Mouse (Mus musculus): ENCODE measurements around the gene Tmem80.

Gene Tmem80

GRCm38 (mm10) chr7:141355626-141356326 lies 28.2 kb downstream of the Tmem80 start:
- in situ Hi-C loops (cut with MboI; ENCODE audit: unreplicated experiment in 2 of 2), result no loop called here

GRCm38 (mm10) chr7:141356971-141357370 lies 29.4 kb downstream of the Tmem80 start:
- in situ Hi-C loops (cut with MboI; ENCODE audit: unreplicated experiment in 2 of 2), result no loop called here

GRCm38 (mm10) chr7:141361510-141361909 lies 34.0 kb downstream of the Tmem80 start:
- in situ Hi-C loops (cut with MboI; ENCODE audit: unreplicated experiment in 2 of 2), result loop anchor here (5.0 to 10.0 kb wide), 5 partner anchors 94 to 517 kb away; partner anchors contain the start of genes Irf7 (in 2 of the 2), Odf3 (in 1 of the 2) and Scgb1c1 (in 1 of the 2)

GRCm38 (mm10) chr7:141363106-141363751 lies 35.7 kb downstream of the Tmem80 start:
- in situ Hi-C loops (cut with MboI; ENCODE audit: unreplicated experiment in 2 of 2), result loop anchor here (5.0 to 10.0 kb wide), 5 partner anchors 96 to 518 kb away; partner anchors contain the start of genes Irf7 (in 2 of the 2), Odf3 (in 1 of the 2) and Scgb1c1 (in 1 of the 2)

GRCm38 (mm10) chr7:141363752-141364125 lies 36.2 kb downstream of the Tmem80 start:
- in situ Hi-C loops (cut with MboI; ENCODE audit: unreplicated experiment in 2 of 2), result loop anchor here (5.0 to 10.0 kb wide), 5 partner anchors 96 to 519 kb away; partner anchors contain the start of genes Irf7 (in 2 of the 2), Odf3 (in 1 of the 2) and Scgb1c1 (in 1 of the 2)

GRCm38 (mm10) chr7:141364349-141365048 lies 37.0 kb downstream of the Tmem80 start:
- in situ Hi-C loops (cut with MboI; ENCODE audit: unreplicated experiment in 2 of 2), result loop anchor here (5.0 to 10.0 kb wide), 5 partner anchors 97 to 520 kb away; partner anchors contain the start of genes Irf7 (in 2 of the 2), Odf3 (in 1 of the 2) and Scgb1c1 (in 1 of the 2)

GRCm38 (mm10) chr7:141365049-141365445 lies 37.5 kb downstream of the Tmem80 start:
- in situ Hi-C loops (cut with MboI; ENCODE audit: unreplicated experiment in 2 of 2), result loop anchor here (10.0 kb wide), 4 partner anchors 100 to 520 kb away; partner anchors contain the start of genes Irf7 (in 1 of the 2), Odf3 (in 1 of the 2) and Scgb1c1 (in 1 of the 2)

GRCm38 (mm10) chr7:141367358-141367757 lies 39.8 kb downstream of the Tmem80 start:
- in situ Hi-C loops (cut with MboI; ENCODE audit: unreplicated experiment in 2 of 2), result loop anchor here (10.0 kb wide), 4 partner anchors 103 to 523 kb away; partner anchors contain the start of genes Irf7 (in 1 of the 2), Odf3 (in 1 of the 2) and Scgb1c1 (in 1 of the 2)

GRCm38 (mm10) chr7:141369918-141370317 lies 42.4 kb downstream of the Tmem80 start:
- in situ Hi-C loops (cut with MboI; ENCODE audit: unreplicated experiment in 2 of 2), result loop anchor here (10.0 kb wide), 4 partner anchors 105 to 525 kb away; partner anchors contain the start of genes Irf7 (in 1 of the 2), Odf3 (in 1 of the 2) and Scgb1c1 (in 1 of the 2)

- in situ Hi-C loops (cut with MboI; ENCODE audit: unreplicated experiment in 2 of 2), result no loop called here
These were observed 44.5 kb downstream of the Tmem80 start for GRCm38 (mm10) chr7:141371942-141372595.

- in situ Hi-C loops (cut with MboI; ENCODE audit: unreplicated experiment in 2 of 2), result no loop called here
These were observed 46.1 kb downstream of the Tmem80 start for GRCm38 (mm10) chr7:141373611-141374010.

- in situ Hi-C loops (cut with MboI; ENCODE audit: unreplicated experiment in 2 of 2), result no loop called here
These were observed 46.9 kb downstream of the Tmem80 start for GRCm38 (mm10) chr7:141374399-141374798.

- in situ Hi-C loops (cut with MboI; ENCODE audit: unreplicated experiment in 2 of 2), result no loop called here
These were observed 52.0 kb downstream of the Tmem80 start for GRCm38 (mm10) chr7:141379584-141379983.

GRCm38 (mm10) chr7:141381068-141381835 lies 53.7 kb downstream of the Tmem80 start:
- in situ Hi-C loops (cut with MboI; ENCODE audit: unreplicated experiment in 2 of 2), result no loop called here

Measured in v-Abl transformed pro-B cells (cell line).